Mouse (Mus musculus): ENCODE results near the gene Wdr4.

Gene Wdr4

DNA sequence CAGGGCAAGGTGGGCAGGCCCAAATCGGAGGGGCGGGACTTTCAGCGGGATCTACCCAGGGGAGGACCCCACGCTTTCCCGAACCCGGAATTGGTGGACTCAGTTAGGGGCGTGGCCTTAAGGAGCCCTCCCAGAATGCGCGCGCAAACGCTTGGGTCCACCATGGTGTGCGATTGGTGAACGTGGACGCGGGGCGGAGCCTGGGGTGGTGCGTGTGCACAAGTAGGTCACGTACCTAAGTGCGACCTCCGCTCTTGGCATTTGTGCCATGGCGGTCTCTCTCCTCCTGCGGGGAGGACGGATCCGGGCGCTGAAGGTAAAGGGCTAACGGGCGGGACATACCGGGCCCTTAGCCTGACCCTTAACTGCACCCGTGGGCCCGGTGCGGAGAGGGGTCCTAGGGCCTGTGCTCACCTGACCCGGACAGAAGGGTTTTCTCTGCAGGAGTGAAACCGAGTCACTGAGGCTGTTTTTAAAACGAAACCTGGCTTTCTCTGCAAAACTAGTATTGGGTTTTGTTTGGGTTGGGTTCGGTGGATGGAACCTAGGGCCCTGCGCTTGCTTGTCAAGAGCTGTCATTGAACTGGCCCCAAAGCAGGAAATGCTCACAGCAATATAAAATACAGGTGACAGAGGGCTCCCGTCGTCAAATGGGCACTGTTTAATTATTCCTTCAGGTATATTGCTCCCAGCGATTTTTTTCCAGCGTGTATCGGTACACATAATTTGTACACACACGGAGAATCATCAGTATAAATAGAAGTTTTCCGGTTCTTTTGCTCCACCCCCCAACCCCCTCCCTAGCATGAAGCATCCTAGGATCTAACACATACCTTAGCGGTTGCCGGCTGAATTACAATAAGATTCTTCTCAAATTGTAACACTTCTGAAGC is at the start of gene Wdr4, which contains the start of gene Ndufv3:
TSS of gene Wdr4 (minus strand) at position 35 of the 893 bp plus-strand sequence.
TSS of gene Ndufv3 (plus strand) at position 170 of the 893 bp plus-strand sequence.
- no peak for TF ChIP-seq POU5F1 (IDR thresholded peaks at IDR 0.05; ENCODE audit: borderline replicate concordance, low read length)
- 0 out of 2 replicates have a peak, but pooled peaks have one; percentile 2 for TF ChIP-seq CTCF (conservative IDR thresholded peaks at IDR 0.05; ENCODE audit: low read length)
- no peaks in the 10 kb centered on the region for H3K9me3 ChIP-seq (ENCODE audit: low read length)
- no peaks in the 10 kb centered on the region for H3K27me3 ChIP-seq (ENCODE audit: insufficient read depth, low read length)
- peaks cover 40% of the 10 kb centered on the region for H3K36me3 ChIP-seq (ENCODE audit: insufficient read depth, low read length)
- peaks cover 52% of the 10 kb centered on the region for H3K4me1 ChIP-seq (replicated peaks; ENCODE audit: low read depth, low read length)
- H3K4me3 ChIP-seq (replicated peaks; ENCODE audit: low read length), result peak within 1 kb of the TSS; percentile 97

DNA sequence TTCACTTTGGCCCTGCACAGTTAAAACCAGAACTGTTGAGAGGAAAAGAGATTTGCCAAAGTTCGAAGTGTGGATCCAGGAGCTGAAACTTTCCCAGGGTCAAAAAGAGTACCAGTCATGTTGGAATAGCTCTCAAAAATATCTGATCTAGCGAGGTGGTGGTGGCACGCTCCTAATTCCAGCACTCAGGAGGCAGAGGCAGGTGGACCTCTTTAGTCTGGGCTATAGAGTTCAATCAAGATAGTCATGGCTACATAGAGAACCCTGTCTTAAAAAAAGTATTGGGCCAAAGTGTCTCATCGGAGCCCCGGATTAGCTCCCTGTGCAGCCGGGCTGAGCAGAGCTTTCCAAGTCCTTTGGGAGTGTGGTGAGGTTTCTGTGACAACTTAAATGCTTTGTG is 46.5 kb upstream of the Wdr4 start:
- no peak for TF ChIP-seq CTCF (conservative IDR thresholded peaks at IDR 0.05; ENCODE audit: low read length)
- no peak for TF ChIP-seq POU5F1 (IDR thresholded peaks at IDR 0.05; ENCODE audit: borderline replicate concordance, low read length)
- TF ChIP-seq NANOG (IDR thresholded peaks at IDR 0.05; ENCODE audit: borderline replicate concordance, low read length), result no peak
- peaks cover 28% of the 10 kb centered on the region for H3K36me3 ChIP-seq (ENCODE audit: insufficient read depth, low read length)
- peaks cover 62% of the 10 kb centered on the region for H3K4me1 ChIP-seq (replicated peaks; ENCODE audit: low read depth, low read length)
- peak overlapping the region; percentile 92 for H3K4me3 ChIP-seq (replicated peaks; ENCODE audit: low read length)
- no peaks in the 10 kb centered on the region for H3K9me3 ChIP-seq (ENCODE audit: low read length)
- no peaks in the 10 kb centered on the region for H3K27me3 ChIP-seq (ENCODE audit: insufficient read depth, low read length)

DNA sequence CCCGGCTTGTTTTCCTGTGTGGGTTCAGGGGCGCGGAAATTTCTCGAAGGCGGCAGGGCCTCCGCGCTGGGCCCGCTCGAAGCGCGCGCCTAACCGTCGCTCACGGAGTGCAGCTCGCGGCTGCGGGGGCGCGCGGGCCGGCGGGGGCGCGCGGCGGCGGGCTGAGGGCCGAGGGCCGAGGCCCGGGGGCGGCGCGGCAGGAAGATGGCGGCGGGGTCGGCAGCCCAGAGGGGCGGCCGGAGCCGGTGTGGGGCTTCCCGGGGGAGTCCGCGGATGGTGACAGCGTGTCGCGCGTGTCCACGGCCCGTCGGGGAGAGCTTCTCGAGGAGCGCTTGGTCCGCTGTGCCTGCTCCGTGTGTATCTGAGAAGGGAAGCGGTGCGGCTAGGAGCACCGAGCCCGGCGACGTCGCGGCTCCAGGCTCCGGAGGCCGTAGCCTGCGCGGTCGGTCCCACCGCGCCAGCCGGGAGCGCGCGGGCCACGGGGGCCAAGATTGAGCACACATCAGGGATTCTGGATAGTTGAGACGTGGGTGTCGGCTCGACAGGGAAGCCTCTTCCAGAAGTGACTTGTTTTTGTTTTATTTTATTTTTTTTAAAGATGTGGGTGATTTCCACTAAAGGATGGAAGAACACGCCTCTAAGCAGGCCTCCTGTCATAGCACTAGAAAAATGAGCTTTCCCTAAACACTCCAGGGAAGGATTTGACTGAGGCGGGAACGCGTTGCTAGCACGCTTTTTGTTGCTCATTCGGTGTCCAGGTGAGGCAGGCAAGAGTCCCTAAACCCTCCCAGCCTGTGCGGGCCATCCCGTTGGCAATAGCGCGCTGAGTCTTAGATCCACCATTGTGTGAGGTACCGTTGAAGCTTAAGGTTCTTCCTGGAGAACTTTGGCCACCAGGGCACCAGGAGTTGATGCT is 45.6 kb upstream of the Wdr4 start:
- H3K9me3 ChIP-seq (ENCODE audit: low read length), result no peaks in the 10 kb centered on the region
- no peak for TF ChIP-seq POU5F1 (IDR thresholded peaks at IDR 0.05; ENCODE audit: borderline replicate concordance, low read length)
- TF ChIP-seq NANOG (IDR thresholded peaks at IDR 0.05; ENCODE audit: borderline replicate concordance, low read length), result no peak
- TF ChIP-seq CTCF (conservative IDR thresholded peaks at IDR 0.05; ENCODE audit: low read length), result no peak
- H3K36me3 ChIP-seq (ENCODE audit: insufficient read depth, low read length), result peaks cover 28% of the 10 kb centered on the region
- peaks cover 58% of the 10 kb centered on the region for H3K4me1 ChIP-seq (replicated peaks; ENCODE audit: low read depth, low read length)
- H3K4me3 ChIP-seq (replicated peaks; ENCODE audit: low read length), result peak overlapping the region; percentile 92
- no peaks in the 10 kb centered on the region for H3K27me3 ChIP-seq (ENCODE audit: insufficient read depth, low read length)

DNA sequence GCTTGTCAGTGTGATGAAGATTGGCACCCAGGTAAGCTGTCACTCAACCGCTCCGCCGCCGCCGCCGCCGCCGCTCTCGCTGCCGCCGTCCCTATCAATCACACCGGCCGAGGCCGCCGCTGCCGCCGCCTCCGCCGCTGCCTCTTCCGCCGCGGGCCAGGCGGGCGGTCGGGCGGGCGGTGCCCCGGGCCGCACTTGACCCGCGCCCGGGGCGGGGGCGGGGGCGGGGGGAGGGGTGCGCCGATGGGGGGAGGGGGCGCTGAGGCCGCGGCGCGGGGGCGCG is 45.0 kb upstream of the Wdr4 start:
- peak overlapping the region; percentile 92 for H3K4me3 ChIP-seq (replicated peaks; ENCODE audit: low read length)
- TF ChIP-seq CTCF (conservative IDR thresholded peaks at IDR 0.05; ENCODE audit: low read length) (no peak), NANOG (IDR thresholded peaks at IDR 0.05; ENCODE audit: borderline replicate concordance, low read length) (no peak), POU5F1 (IDR thresholded peaks at IDR 0.05; ENCODE audit: borderline replicate concordance, low read length) (no peak)
- no peaks in the 10 kb centered on the region for H3K27me3 ChIP-seq (ENCODE audit: insufficient read depth, low read length)
- peaks cover 58% of the 10 kb centered on the region for H3K4me1 ChIP-seq (replicated peaks; ENCODE audit: low read depth, low read length)
- no peaks in the 10 kb centered on the region for H3K9me3 ChIP-seq (ENCODE audit: low read length)
- H3K36me3 ChIP-seq (ENCODE audit: insufficient read depth, low read length), result peaks cover 28% of the 10 kb centered on the region

DNA sequence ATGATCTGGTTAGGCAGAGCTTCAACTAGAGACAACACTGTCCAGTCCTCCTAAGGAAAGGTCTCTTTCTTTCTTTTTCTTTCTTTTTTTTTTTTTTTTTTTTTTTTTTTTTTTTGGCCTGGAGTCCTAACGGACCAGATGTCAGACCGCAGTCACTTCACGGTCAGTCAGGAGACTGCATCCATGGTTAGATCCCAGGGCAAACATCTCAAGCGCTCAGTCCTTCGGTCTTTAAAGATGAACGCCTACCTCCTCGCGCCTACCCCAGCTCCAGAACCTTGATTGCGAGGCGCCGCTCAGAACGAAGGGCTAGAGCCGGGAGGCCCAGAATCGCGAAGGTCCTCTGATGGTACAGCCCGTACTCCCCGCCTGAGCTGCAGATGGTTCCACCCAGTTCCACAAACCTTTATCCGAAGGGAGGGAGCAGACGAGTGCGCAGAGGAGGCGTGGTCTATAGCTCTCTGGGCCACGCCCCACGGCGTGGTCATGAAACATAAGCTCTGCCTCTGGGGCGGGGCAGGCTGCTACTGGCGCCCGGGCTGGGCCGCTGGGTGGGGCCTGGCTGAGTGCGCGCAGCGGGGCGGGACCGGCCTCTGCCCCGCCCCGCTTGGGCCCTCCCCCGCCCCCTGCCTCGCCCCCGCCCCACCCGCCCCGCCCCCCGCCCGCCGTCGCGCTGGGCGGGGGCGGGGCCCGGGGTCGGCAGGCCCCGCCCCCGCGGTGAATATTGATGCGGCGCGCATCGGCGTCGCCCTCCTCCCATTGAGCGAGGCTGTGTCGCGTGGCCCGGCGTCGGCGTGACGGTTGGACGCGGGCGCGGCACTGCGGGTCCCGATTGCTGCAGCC is 44.5 kb upstream of the Wdr4 start, which contains the start of gene Pknox1:
TSS of gene Pknox1 (plus strand) at position 720 of the 843 bp plus-strand sequence.
- no peak for TF ChIP-seq POU5F1 (IDR thresholded peaks at IDR 0.05; ENCODE audit: borderline replicate concordance, low read length)
- no peak for TF ChIP-seq CTCF (conservative IDR thresholded peaks at IDR 0.05; ENCODE audit: low read length)
- no peak for TF ChIP-seq NANOG (IDR thresholded peaks at IDR 0.05; ENCODE audit: borderline replicate concordance, low read length)
- Histone ChIP-seq H3K4me1 (replicated peaks; ENCODE audit: low read depth, low read length) (peaks cover 52% of the 10 kb centered on the region), H3K4me3 (replicated peaks; ENCODE audit: low read length) (peak within 1 kb of the TSS; percentile 92), H3K27me3 (ENCODE audit: insufficient read depth, low read length) (no peaks in the 10 kb centered on the region), H3K9me3 (ENCODE audit: low read length) (no peaks in the 10 kb centered on the region), H3K36me3 (ENCODE audit: insufficient read depth, low read length) (peaks cover 24% of the 10 kb centered on the region)

DNA sequence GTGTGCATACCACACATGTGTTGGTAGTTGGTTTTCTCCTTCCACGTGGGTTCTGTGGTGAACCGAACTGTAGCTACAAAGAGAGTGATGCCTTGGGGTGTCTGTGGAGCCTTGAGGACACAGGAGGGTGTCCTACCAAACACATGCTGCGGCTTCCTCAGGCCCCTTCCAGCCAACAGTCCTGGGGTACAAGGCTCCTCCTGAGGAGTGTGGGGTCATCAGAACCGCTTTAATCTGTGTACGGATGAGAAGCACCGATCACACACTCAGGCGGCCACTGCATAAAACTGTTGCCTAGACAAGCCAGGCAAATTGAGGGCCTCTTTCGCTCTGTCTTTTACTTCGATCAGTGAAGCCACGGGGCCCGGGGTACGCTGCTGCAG is 43.8 kb upstream of the Wdr4 start:
- H3K36me3 ChIP-seq (ENCODE audit: insufficient read depth, low read length), result peaks cover 19% of the 10 kb centered on the region
- no peaks in the 10 kb centered on the region for H3K9me3 ChIP-seq (ENCODE audit: low read length)
- H3K27me3 ChIP-seq (ENCODE audit: insufficient read depth, low read length), result no peaks in the 10 kb centered on the region
- H3K4me1 ChIP-seq (replicated peaks; ENCODE audit: low read depth, low read length), result peaks cover 50% of the 10 kb centered on the region
- peak overlapping the region; percentile 78 for H3K4me3 ChIP-seq (replicated peaks; ENCODE audit: low read length)
- TF ChIP-seq POU5F1 (IDR thresholded peaks at IDR 0.05; ENCODE audit: borderline replicate concordance, low read length) (no peak), NANOG (IDR thresholded peaks at IDR 0.05; ENCODE audit: borderline replicate concordance, low read length) (no peak), CTCF (conservative IDR thresholded peaks at IDR 0.05; ENCODE audit: low read length) (no peak)

DNA sequence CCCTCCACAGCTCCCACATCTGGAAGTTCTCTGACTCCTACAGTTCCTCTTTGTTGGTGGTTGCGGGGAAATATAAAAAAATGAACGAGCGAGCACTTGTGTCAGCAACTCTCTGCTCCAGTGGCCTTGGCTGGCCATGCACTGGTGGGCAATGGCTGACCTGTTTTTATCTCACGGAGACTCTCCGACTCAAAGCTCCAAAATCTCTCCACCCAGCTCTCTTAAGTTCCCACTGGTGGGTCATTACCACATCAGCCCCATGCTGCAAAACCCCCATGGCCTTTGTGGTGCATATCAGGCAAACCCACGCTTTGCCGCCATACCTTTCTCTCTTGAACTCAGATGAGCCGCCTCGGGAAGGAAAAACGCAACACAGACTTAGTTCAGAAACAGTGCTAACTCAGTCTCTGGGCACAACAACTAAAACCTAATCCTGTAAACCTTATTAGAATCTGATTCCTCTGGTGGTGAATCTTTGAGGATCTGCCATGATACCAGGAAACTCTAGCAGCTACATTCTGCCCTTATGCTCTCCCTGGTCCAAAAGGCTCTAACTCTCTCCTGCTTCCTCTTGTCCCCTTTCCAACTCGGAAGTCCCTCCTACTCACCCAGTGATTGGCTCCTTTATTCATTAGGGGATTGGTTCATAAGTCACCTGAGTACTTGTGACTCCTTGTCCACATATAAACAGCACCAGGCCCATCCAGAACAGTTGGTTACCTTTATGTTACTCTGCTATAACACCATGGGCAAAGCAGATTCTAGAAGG is 39.4 kb upstream of the Wdr4 start:
- Histone ChIP-seq H3K4me1 (replicated peaks; ENCODE audit: low read depth, low read length) (peaks cover 41% of the 10 kb centered on the region), H3K27me3 (ENCODE audit: insufficient read depth, low read length) (no peaks in the 10 kb centered on the region), H3K36me3 (ENCODE audit: insufficient read depth, low read length) (peaks cover 44% of the 10 kb centered on the region), H3K9me3 (ENCODE audit: low read length) (peaks cover 35% of the 10 kb centered on the region), H3K4me3 (replicated peaks; ENCODE audit: low read length) (peak overlapping the region; percentile 91)
- TF ChIP-seq NANOG (IDR thresholded peaks at IDR 0.05; ENCODE audit: borderline replicate concordance, low read length) (no peak), CTCF (conservative IDR thresholded peaks at IDR 0.05; ENCODE audit: low read length) (no peak), POU5F1 (IDR thresholded peaks at IDR 0.05; ENCODE audit: borderline replicate concordance, low read length) (no peak)

Measured in E14TG2a.4 (cell line).